Mouse (Mus musculus) gastrocnemius, postnatal 36 days (tissue): ENCODE measurements at regions not wholly inside any gene's neighbourhood (a gene's known extent, or its start where the extent isn't known, plus 50 kb on each side); places are given as distances from the start of the nearest gene placed in this dataset.

Experiments
- DNase-seq, 2 experiments: peaks; one replicate each; pipeline ENCODE4 v3.0.0; 2022
- intact Hi-C: fragments of 180-260 bp; cut with DNase I; formaldehyde crosslinking; loops from one replicate; pipeline ENCODE4 v1.15.1; 2025

- intact Hi-C loops, result no loop called here
- DNase-seq, result no peak
Observed at GRCm38 (mm10) chrX:147616374-147616773, 62.5 kb upstream of the Lrch2 start.

- intact Hi-C loops, result loop anchor here (5.0 kb wide), 1 partner anchor 556 kb away; no protein-coding TSS in a partner anchor
- no peak for DNase-seq
Observed at GRCm38 (mm10) chrX:147608660-147609059, 54.8 kb upstream of the Lrch2 start.
